Mouse (Mus musculus) intestine, embryonic 14.5 days (tissue): ENCODE measurements around the gene Ptprf. TPM values are rescaled to one million over a fixed set of nuclear protein-coding genes. Genes with fewer than 3 reads are reported as not detected.

Source experiments
- ATAC-seq: fragments of 200-750 bp; cut with Nextera tagmentation; replicated peaks from 2 replicates; pipeline ENCODE4 v1.8.0; 2017; ENCODE audit warnings: low read depth, moderate number of reproducible peaks, moderate TSS enrichment, moderate library complexity; ENCODE audit not compliant: low FRiP score, low TSS enrichment
- DNase-seq: peaks from one replicate; pipeline ENCODE4 v3.0.0-alpha.2; 2018; ENCODE audit warnings: low spot score
- H3K27ac ChIP-seq: fragments of 300-500 bp; sonication (generic); 2 replicates; pipeline ENCODE4 v1.5.1; 2014; ENCODE audit warnings: low read depth, mild to moderate bottlenecking, control low read depth
- H3K27me3 ChIP-seq: fragments of 300-500 bp; sonication (generic); replicated peaks from 2 replicates; pipeline ENCODE4 v1.6.1; 2014; ENCODE audit warnings: low read length, control low read depth; ENCODE audit not compliant: control insufficient read depth, insufficient read depth
- H3K36me3 ChIP-seq: fragments of 300-500 bp; sonication (generic); 2 replicates; pipeline ENCODE4 v1.6.1; 2014; ENCODE audit warnings: low read length, control low read depth; ENCODE audit not compliant: control insufficient read depth, insufficient read depth
- H3K4me1 ChIP-seq: fragments of 300-500 bp; sonication (generic); replicated peaks from 2 replicates; pipeline ENCODE4 v1.6.1; 2014; ENCODE audit warnings: low read length, control low read depth, mixed read lengths; ENCODE audit not compliant: control insufficient read depth, insufficient read depth
- H3K4me2 ChIP-seq: fragments of 300-500 bp; sonication (generic); 2 replicates; pipeline ENCODE4 v1.6.1; 2014; ENCODE audit warnings: low read length
- H3K4me3 ChIP-seq: fragments of 300-500 bp; sonication (generic); 2 replicates; pipeline ENCODE4 v1.5.1; 2014; ENCODE audit warnings: low read depth, low read length, control low read depth, mixed read lengths
- H3K9ac ChIP-seq: fragments of 300-500 bp; sonication (generic); 2 replicates; pipeline ENCODE4 v1.6.1; 2014; ENCODE audit warnings: mild to moderate bottlenecking, low read length
- H3K9me3 ChIP-seq: fragments of 300-500 bp; sonication (generic); 2 replicates; pipeline ENCODE4 v1.6.1; 2016; ENCODE audit warnings: low read length, control low read depth; ENCODE audit not compliant: control insufficient read depth
- WGBS: fragments of 180-500 bp; shearing (Covaris S2); extraction: QIAGEN DNeasy Blood & Tissue Kit; methylation state at CpG from one replicate; pipeline ENCODE4 v1.1.7; 2014; 5-methylcytosine and 5-hydroxymethylcytosine counted together
- polyA plus RNA-seq: library from polyadenylated mRNA; unstranded; fragments of >200 nt; fragmentation: Nextera tagmentation; extraction: Ambion mirVana; gene quantifications from 2 replicates; pipeline ENCODE4 v1.2.1, GENCODE M21; 2014

Gene Ptprf
- polyA plus RNA-seq, 1 experiment from 2014 or later, result 73.6 TPM

DNA sequence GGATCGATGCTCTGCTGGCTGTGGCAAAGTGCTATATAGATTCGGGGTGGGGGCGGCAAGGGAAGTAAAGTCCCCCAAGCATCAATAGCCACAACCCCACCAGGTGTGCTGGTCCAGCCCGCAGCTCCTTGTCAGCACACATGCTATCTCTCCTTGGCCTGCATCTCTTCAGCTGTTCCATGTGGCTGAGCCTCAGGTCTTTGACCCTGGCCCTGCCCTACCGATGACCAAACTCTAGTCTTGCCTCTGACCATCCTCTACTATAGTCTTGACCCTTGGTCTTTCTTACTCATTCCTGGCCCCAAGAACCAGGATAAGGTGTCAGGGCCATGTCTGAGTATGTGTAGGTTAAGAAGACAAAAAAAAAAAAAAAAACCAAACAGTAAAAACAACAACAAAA, 33.2 kb downstream of the Ptprf start:
- Histone ChIP-seq H3K9me3 (no peaks in the 10 kb centered on the region), H3K27me3 (no peaks in the 10 kb centered on the region), H3K9ac (no peak overlapping the region), H3K4me1 (peaks cover 37% of the 10 kb centered on the region), H3K4me3 (no peak overlapping the region), H3K36me3 (peaks cover 46% of the 10 kb centered on the region), H3K4me2 (no peak overlapping the region), H3K27ac (no peak overlapping the region)
- ATAC-seq, result no peak
- no peak for DNase-seq
- WGBS, result 83% methylated on average over 5 of the region's 5 CpGs

DNA sequence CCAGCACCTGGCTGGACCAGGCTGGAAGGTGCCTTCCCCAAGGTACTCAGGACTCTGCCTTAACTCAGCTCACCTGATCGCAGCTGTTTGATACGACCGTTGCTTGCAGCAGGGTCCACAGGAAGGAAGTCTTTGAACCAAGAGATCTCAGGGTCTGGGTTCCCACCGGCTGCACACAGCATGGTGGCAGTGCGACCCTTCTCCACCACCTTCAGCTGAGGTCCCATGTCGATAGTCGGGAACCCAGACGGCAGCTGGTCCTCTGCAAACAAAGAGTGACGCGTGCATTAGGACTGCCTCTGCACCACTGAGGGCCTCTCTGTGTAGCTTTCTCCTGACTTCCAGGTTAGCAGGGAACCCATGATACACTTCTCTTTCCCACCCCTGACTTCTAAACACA, 33.8 kb downstream of the Ptprf start:
- Histone ChIP-seq H3K9me3 (no peaks in the 10 kb centered on the region), H3K27ac (no peak overlapping the region), H3K4me1 (peaks cover 33% of the 10 kb centered on the region), H3K4me3 (no peak overlapping the region), H3K9ac (no peak overlapping the region), H3K36me3 (peaks cover 46% of the 10 kb centered on the region), H3K27me3 (no peaks in the 10 kb centered on the region), H3K4me2 (no peak overlapping the region)
- 73% methylated on average over 10 of the region's 10 CpGs for WGBS
- DNase-seq (no peak), ATAC-seq (no peak)

DNA sequence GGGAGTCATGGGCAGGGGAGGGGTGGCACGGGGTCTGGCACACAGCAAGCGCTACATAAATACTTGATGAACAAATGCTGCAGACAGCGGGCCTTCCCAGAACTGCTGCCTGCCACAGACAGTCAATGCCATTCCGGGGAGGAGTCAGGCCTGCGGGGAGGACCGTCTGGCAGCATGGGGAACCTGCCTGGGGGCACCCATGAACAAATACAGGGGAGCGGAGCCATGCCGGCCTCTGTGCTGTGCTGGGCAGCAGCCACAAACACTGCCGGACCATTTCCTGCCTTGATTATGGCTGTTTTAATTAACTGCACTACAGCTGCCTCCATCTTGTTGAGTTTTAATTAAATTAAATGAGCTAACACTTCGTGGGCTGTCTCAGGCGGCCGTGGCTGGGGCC, 35.0 kb downstream of the Ptprf start:
- H3K36me3 ChIP-seq, result peaks cover 54% of the 10 kb centered on the region
- no peaks in the 10 kb centered on the region for H3K9me3 ChIP-seq
- H3K4me1 ChIP-seq, result peaks cover 21% of the 10 kb centered on the region
- no peak overlapping the region for H3K4me3 ChIP-seq
- no peak overlapping the region for H3K9ac ChIP-seq
- no peak for ATAC-seq
- no peak overlapping the region for H3K27ac ChIP-seq
- H3K4me2 ChIP-seq, result no peak overlapping the region
- no peak for DNase-seq
- H3K27me3 ChIP-seq, result no peaks in the 10 kb centered on the region
- WGBS, result 74% methylated on average over 12 of the region's 12 CpGs

DNA sequence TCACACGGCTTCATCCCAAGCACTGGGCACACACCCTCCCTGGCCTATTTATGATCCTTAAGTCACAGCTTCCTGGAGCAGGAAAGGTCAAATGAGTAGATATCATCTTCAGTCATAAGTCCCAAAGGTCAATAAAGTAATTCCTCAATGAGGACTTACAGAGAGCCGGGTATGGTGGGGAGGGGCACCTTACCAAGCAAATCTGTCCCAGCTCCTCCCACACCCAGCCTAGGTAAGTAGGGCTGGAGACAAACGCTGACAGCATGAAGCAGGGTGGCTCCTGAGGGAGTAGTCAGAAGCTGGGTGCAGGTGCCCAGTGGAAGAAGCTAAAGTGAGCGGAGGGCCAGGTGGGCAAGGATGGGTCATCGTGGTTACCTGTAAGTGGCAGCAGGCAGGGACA, 36.3 kb downstream of the Ptprf start:
- H3K36me3 ChIP-seq, result peaks cover 65% of the 10 kb centered on the region
- ATAC-seq (peak; percentile 56), DNase-seq (no peak)
- no peaks in the 10 kb centered on the region for H3K9me3 ChIP-seq
- 0 out of 2 replicates have a peak, but pooled peaks cover 10% of the 10 kb centered on the region for H3K4me1 ChIP-seq
- H3K27ac ChIP-seq, result no peak overlapping the region
- 83% methylated on average over 5 of the region's 5 CpGs for WGBS
- H3K9ac ChIP-seq, result no peak overlapping the region
- H3K4me3 ChIP-seq, result no peak overlapping the region
- no peaks in the 10 kb centered on the region for H3K27me3 ChIP-seq
- H3K4me2 ChIP-seq, result no peak overlapping the region

DNA sequence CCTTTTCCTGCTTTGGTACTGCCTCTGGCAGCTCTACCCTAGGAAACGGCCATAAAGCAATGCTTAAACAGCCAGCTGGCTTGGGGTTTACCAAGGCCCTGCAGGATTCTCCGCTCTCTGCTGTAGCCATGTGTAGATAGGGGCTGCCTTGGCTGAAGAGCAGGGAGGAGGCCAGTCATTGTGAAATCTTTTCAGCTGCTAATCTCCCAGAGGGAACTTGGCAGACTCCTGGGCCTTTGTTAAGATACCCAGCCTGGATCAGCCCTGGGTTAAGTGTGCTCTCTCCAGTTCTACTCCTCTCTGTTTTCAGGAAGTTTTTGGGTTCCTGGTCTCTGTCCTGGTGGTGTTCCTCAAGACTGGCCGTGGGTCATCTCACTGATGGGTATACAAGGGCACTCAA, 43.9 kb downstream of the Ptprf start:
- DNase-seq (no peak), ATAC-seq (no peak)
- 84% methylated on average over 3 of the region's 3 CpGs for WGBS
- no peaks in the 10 kb centered on the region for H3K27me3 ChIP-seq
- no peak overlapping the region for H3K27ac ChIP-seq
- no peak overlapping the region for H3K9ac ChIP-seq
- no peaks in the 10 kb centered on the region for H3K9me3 ChIP-seq
- H3K4me1 ChIP-seq, result no peaks in the 10 kb centered on the region
- no peak overlapping the region for H3K4me3 ChIP-seq
- peaks cover 81% of the 10 kb centered on the region for H3K36me3 ChIP-seq
- H3K4me2 ChIP-seq, result no peak overlapping the region

DNA sequence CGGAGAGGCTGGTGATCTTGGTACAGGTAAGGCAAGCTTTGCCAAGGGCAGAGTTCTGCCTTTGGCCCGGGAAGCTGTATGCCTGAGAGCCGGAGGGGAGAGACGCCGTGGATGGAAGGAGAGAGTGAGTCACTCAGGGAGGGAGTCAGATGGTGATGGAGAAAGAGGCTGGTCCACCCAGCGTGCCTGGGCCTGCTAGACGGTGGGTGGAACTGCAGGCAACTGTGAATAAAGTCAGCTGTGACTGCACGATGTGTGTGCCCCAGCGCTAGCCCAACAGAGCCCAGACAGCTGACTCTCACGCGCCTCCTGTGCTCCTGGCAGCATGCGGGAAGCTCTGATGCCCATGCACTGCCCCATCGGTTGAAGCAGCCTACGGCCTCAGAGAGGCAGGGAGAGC, 45.4 kb downstream of the Ptprf start:
- Histone ChIP-seq H3K36me3 (peaks cover 73% of the 10 kb centered on the region), H3K9me3 (no peaks in the 10 kb centered on the region), H3K9ac (no peak overlapping the region), H3K4me1 (no peaks in the 10 kb centered on the region), H3K27ac (no peak overlapping the region), H3K4me2 (no peak overlapping the region), H3K27me3 (no peaks in the 10 kb centered on the region), H3K4me3 (no peak overlapping the region)
- ATAC-seq (no peak), DNase-seq (no peak)
- 93% methylated on average over 14 of the region's 14 CpGs for WGBS

DNA sequence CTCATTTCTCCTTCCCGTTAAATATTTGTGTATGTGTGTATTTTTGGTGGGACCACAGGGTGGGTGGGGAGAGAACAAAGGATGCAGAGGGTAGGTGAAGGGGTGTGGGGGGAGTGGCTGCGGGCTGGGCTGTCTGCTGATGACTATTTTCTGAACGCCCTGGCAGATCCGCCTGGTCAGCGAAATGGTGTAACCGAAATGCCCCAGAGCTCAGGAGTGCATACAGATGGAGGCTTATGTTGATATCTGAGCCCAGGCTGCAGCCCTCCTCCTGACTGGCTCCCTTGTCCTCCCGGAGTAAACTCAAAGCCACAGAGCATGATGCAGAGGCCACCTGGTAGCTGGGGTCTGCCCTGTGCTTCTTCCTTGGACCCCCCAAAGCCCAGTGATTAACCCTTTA, 47.4 kb downstream of the Ptprf start:
- DNase-seq, result no peak
- Histone ChIP-seq H3K36me3 (peaks cover 55% of the 10 kb centered on the region), H3K4me3 (no peak overlapping the region), H3K9me3 (no peaks in the 10 kb centered on the region), H3K27me3 (no peaks in the 10 kb centered on the region), H3K4me1 (no peaks in the 10 kb centered on the region), H3K27ac (no peak overlapping the region), H3K9ac (no peak overlapping the region), H3K4me2 (no peak overlapping the region)
- no peak for ATAC-seq
- WGBS, result 53% methylated on average over 7 of the region's 7 CpGs

DNA sequence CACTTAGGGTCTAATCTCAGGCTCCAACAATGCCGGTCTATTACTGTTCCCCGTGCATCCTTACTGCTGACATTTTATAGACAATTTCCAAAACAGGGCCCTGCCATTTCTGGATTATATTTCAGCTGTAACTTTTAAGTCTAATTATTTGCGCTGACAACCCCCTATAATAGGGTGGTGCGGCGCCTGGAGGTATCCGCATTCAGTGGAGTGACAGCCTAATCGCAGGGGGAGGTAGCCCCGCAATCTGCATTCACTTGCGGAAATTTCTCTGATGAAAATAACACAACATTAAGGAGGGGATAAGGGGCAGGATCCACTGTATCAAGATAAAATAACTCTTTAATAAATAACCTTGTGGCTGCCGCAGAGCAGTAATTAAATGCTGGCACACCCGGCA, 47.9 kb downstream of the Ptprf start:
- Histone ChIP-seq H3K9me3 (no peaks in the 10 kb centered on the region), H3K9ac (no peak overlapping the region), H3K4me1 (peaks cover 2% of the 10 kb centered on the region; the same call in 1 of the 2 replicates), H3K4me2 (no peak overlapping the region), H3K36me3 (peaks cover 54% of the 10 kb centered on the region), H3K27me3 (no peaks in the 10 kb centered on the region), H3K4me3 (no peak overlapping the region), H3K27ac (no peak overlapping the region)
- DNase-seq, result no peak
- WGBS, result 91% methylated on average over 11 of the region's 11 CpGs
- no peak for ATAC-seq

DNA sequence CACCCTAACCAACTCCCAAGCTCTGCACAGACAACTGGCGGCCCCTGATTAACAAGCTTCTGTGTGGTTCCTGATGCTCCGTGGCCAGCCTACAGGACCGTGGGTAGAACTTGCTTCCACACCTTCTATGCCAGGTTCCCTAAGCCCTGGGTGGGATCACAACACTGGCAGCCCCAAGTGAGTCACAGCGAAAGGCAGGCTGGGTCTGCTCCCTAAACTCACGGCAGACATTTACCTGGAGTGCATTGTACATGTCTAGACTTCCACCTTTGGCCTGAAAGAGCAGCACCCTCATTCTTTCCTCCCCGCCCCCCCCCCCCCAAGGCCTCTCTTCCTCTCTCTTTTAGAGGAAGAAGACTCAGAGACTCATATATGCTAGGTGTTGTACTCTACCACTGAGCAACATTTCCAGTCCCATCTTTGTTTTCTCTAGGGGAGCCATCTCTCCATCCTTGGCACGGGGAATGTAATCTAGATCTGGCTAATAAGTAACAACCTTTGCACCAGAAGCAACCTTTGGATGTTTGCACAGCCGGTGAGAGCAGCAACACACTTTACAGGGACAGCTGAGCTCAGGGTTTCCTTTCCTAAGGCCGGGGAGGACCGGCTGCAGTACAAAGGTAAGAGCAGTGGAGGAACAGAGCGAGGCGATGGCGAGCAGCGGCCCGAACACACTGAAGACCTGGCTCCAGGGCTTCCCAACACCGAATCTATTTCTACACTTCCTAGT, 51.1 kb downstream of the Ptprf start:
- Histone ChIP-seq H3K4me2 (no peak overlapping the region; the same call in 1 of the 2 replicates), H3K4me3 (no peak overlapping the region), H3K27ac (peak overlapping the region; percentile 22; the same call in 1 of the 2 replicates), H3K27me3 (no peaks in the 10 kb centered on the region), H3K9me3 (no peaks in the 10 kb centered on the region), H3K36me3 (peaks cover 54% of the 10 kb centered on the region), H3K4me1 (peaks cover 5% of the 10 kb centered on the region; the same call in 1 of the 2 replicates), H3K9ac (no peak overlapping the region)
- 74% methylated on average over 16 of the region's 16 CpGs for WGBS
- no peak for DNase-seq
- peak; percentile 67 for ATAC-seq
